Mouse (Mus musculus) neutrophil, adult 65 days (primary cell): Measurements from ENCODE around the gene Dach1. TPM values are rescaled to one million over a fixed set of nuclear protein-coding genes. Genes with fewer than 3 reads are reported as not detected.

Experiments used
- total RNA-seq: library from RNA; stranded (reverse); gene quantifications from 2 replicates; pipeline ENCODE4 v1.2.4, GENCODE M21; 2023

The Dach1 gene
- 37.4 and 45.1 TPM in 2 replicates for total RNA-seq

GRCm38 (mm10) chr14:98169421-98170076 lies at the start of gene Dach1:
TSS of gene Dach1 (minus strand) at chr14:98169765.

